Mouse (Mus musculus) kidney, postnatal 0 days (tissue): ENCODE results near the gene Sfxn2. TPM values are rescaled to one million over a fixed set of nuclear protein-coding genes. Genes with fewer than 3 reads are reported as not detected.

ENCODE experiments used
- ATAC-seq: fragments of 200-750 bp; cut with Nextera tagmentation; replicated peaks from 2 replicates; pipeline ENCODE4 v1.8.0; 2017; ENCODE audit warnings: low read depth, moderate number of reproducible peaks, moderate TSS enrichment, moderate library complexity; ENCODE audit not compliant: low FRiP score
- DNase-seq: peaks from one replicate; pipeline ENCODE4 v3.0.0-alpha.2; 2016; ENCODE audit warnings: low spot score
- H3K27ac ChIP-seq: fragments of 300-500 bp; sonication (generic); 2 replicates; pipeline ENCODE4 v1.5.1; 2014; ENCODE audit warnings: mild to moderate bottlenecking
- H3K27me3 ChIP-seq: fragments of 300-500 bp; sonication (generic); 2 replicates; pipeline ENCODE4 v1.6.1; 2014; ENCODE audit warnings: low read length, mixed read lengths; ENCODE audit not compliant: insufficient read depth
- H3K36me3 ChIP-seq: fragments of 300-500 bp; sonication (generic); 2 replicates; pipeline ENCODE4 v1.6.1; 2014; ENCODE audit warnings: low read length, mixed read lengths; ENCODE audit not compliant: insufficient read depth
- H3K4me1 ChIP-seq: fragments of 300-500 bp; sonication (generic); replicated peaks from 2 replicates; pipeline ENCODE4 v1.6.1; 2014; ENCODE audit warnings: antibody characterized with exemption, low read length, mixed read lengths; ENCODE audit not compliant: insufficient read depth
- H3K4me2 ChIP-seq: fragments of 300-500 bp; sonication (generic); 2 replicates; pipeline ENCODE4 v1.6.1; 2014; ENCODE audit warnings: mild to moderate bottlenecking, low read length, moderate library complexity, mixed read lengths
- H3K4me3 ChIP-seq: fragments of 300-500 bp; sonication (generic); replicated peaks from 2 replicates; pipeline ENCODE4 v1.5.1; 2014; ENCODE audit warnings: low read depth, low read length
- H3K9ac ChIP-seq: fragments of 300-500 bp; sonication (generic); 2 replicates; pipeline ENCODE4 v1.6.1; 2014; ENCODE audit warnings: low read depth, low read length
- H3K9me3 ChIP-seq: fragments of 300-500 bp; sonication (generic); replicated peaks from 2 replicates; pipeline ENCODE4 v1.6.1; 2016; ENCODE audit warnings: low read length, inconsistent platforms, mixed read lengths
- CTCF ChIP-seq: IDR thresholded peaks from 2 replicates; pipeline ENCODE4 v1.5.1; 2016; ENCODE audit warnings: antibody characterized with exemption, low read depth, mild to moderate bottlenecking, moderate library complexity
- WGBS: fragments of 180-500 bp; shearing (Covaris S2); extraction: QIAGEN DNeasy Blood & Tissue Kit; methylation state at CpG from one replicate; pipeline ENCODE4 v1.1.7; 2014; 5-methylcytosine and 5-hydroxymethylcytosine counted together
- polyA plus RNA-seq: library from polyadenylated mRNA; unstranded; fragments of >200 nt; fragmentation: Nextera tagmentation; extraction: Ambion mirVana; gene quantifications from 2 replicates; pipeline ENCODE4 v1.2.1, GENCODE M21; 2015

The Sfxn2 gene
- polyA plus RNA-seq = 47.1 and 50.0 TPM in 2 replicates

DNA sequence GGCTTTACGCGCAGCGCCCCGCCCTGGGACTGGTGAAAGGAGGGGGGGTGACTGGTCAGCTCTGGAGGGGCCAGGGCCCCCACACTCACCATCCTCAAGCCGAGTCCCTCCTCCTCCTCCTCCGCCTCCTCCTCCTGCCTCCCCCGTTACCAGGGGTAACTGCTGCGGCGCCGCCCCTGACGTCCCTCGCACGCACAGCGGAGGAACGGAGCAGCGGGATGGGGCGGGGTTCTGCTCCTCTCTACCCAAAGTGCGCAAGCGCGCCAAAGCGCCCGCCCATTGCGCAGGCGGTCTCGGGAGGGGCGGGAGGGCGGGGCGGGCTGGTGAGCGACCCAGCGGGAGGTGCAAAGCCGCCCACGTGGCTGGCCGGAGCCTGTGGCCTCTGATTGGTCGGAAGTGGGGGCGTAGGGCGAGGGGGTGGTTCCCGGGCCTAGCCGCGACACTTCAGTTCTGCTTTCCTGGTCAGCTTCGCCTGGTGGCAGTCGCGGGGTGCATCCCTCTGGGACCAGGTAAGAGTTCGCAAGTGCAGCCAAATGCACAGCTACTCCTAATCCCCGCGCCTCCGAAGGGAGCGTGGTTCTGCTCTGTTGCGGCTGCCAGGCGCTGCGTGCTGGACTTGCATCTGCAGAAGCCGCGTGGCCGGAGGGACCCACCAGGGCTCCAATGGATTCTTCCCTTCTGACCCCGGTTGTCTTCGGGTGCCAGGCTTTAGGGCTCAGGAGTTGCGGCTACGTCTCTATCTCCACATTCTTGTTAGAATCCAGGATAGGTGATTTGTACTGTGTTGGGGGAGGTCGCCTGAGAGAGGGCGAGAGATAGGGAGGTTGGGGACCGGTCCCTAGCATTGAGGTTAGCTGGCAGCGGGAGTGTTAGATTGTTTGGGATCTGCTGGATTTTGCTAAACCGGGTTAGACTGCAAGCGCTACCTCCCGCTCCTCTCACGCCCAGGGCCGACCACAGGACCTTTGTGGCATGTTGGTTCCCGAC is at the start of gene Sfxn2, which contains the start of gene Arl3:
Gene Sfxn2, plus strand, starts transcription at position 415 of the 987 bp plus-strand sequence.
Gene Arl3, minus strand, starts transcription at position 248 of the 987 bp plus-strand sequence.
- H3K9ac ChIP-seq = peak within 1 kb of the TSS; percentile 62
- 0 out of 2 replicates have a peak, but pooled peaks cover 14% of the 10 kb centered on the region for H3K4me1 ChIP-seq
- peak; percentile 40; the same call in 1 of the 2 replicates for TF ChIP-seq CTCF
- H3K27me3 ChIP-seq = no peaks in the 10 kb centered on the region
- under 1% methylated on average over 66 of the region's 67 CpGs for WGBS
- ATAC-seq = peak; percentile 94
- H3K4me3 ChIP-seq = peak within 1 kb of the TSS; percentile 79
- no peaks in the 10 kb centered on the region for H3K9me3 ChIP-seq
- no peaks in the 10 kb centered on the region for H3K36me3 ChIP-seq
- H3K4me2 ChIP-seq = peak within 1 kb of the TSS; percentile 82
- peak within 1 kb of the TSS; percentile 81 for H3K27ac ChIP-seq
- DNase-seq = peak; percentile 98

- Histone ChIP-seq H3K9ac (peak overlapping the region; percentile 41), H3K9me3 (no peaks in the 10 kb centered on the region), H3K36me3 (no peaks in the 10 kb centered on the region), H3K4me3 (no peak overlapping the region), H3K4me2 (peak overlapping the region; percentile 46), H3K4me1 (peaks cover 59% of the 10 kb centered on the region), H3K27ac (peak overlapping the region; percentile 91), H3K27me3 (no peaks in the 10 kb centered on the region)
- ATAC-seq (peak; percentile 50), DNase-seq (peak; percentile 89)
- TF ChIP-seq CTCF = no peak
- WGBS = 15% methylated on average over 20 of the region's 20 CpGs
Observed at GRCm38 (mm10) chr19:46523480-46524151, 49.5 kb upstream of the Sfxn2 start.

- H3K4me1 ChIP-seq = peaks cover 58% of the 10 kb centered on the region
- DNase-seq = no peak
- H3K9me3 ChIP-seq = no peaks in the 10 kb centered on the region
- no peaks in the 10 kb centered on the region for H3K36me3 ChIP-seq
- WGBS = 16% methylated on average over 6 of the region's 6 CpGs
- H3K4me3 ChIP-seq = no peak overlapping the region
- H3K4me2 ChIP-seq = peak overlapping the region; percentile 46
- ATAC-seq = no peak
- peak overlapping the region; percentile 41 for H3K9ac ChIP-seq
- H3K27ac ChIP-seq = peak overlapping the region; percentile 91
- no peak for TF ChIP-seq CTCF
- H3K27me3 ChIP-seq = no peaks in the 10 kb centered on the region
Observed at GRCm38 (mm10) chr19:46524152-46524544, 49.0 kb upstream of the Sfxn2 start.

DNA sequence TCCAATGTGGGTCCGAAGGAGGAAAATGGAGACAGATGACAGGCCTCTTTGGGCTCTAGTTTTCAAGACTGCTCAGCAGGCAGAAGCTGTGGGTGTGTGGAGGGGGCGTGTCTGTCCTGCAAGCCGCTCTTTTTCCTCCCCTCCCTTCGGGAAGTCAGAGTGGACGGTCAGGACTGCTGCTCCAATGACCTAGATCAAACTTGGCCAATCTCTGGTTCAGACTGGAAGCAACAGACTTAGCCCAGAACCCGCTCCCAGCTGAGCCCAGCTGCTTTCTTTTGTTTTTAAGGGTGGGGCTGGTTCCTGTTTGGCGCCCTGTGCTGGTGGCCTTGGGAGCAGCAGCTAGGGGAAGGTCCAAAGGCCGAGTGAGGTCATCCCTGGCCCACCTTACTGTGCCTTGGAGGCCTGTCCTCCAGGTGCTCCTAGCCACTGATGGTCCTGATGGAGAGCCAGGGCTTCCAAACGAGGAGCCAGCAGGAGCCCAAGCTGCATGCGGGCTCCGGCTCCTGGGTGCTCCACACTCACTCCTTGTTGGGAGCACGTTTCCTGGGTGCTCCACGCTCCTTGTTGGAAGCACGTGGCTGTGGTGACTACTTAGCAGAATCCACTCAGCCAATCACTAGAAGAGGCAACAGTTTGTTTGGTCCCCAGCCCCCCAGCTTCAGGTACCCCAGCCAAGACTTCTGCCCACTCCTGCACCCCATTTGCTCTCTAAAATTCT is 48.4 kb upstream of the Sfxn2 start:
- peak; percentile 47; the same call in 1 of the 2 replicates for TF ChIP-seq CTCF

GRCm38 (mm10) chr19:46525691-46526631 is 47.2 kb upstream of the Sfxn2 start:
- Histone ChIP-seq H3K27me3 (no peaks in the 10 kb centered on the region), H3K4me3 (no peak overlapping the region), H3K27ac (peak overlapping the region; percentile 91), H3K4me1 (peaks cover 73% of the 10 kb centered on the region), H3K36me3 (no peaks in the 10 kb centered on the region), H3K9me3 (no peaks in the 10 kb centered on the region), H3K9ac (no peak overlapping the region), H3K4me2 (no peak overlapping the region)
- 65% methylated on average over 10 of the region's 10 CpGs for WGBS
- ATAC-seq = no peak
- TF ChIP-seq CTCF = no peak
- DNase-seq = no peak

More for the DNA sequence above, 48.4 kb upstream of the Sfxn2 start:
- H3K4me2 ChIP-seq = peak overlapping the region; percentile 46
- H3K4me3 ChIP-seq = no peak overlapping the region
- H3K36me3 ChIP-seq = no peaks in the 10 kb centered on the region
- H3K9me3 ChIP-seq = no peaks in the 10 kb centered on the region
- ATAC-seq (peak; percentile 58), DNase-seq (peak; percentile 89)
- H3K9ac ChIP-seq = peak overlapping the region; percentile 41; the same call in 1 of the 2 replicates
- 23% methylated on average over 14 of the region's 14 CpGs for WGBS
- peaks cover 62% of the 10 kb centered on the region for H3K4me1 ChIP-seq
- peak overlapping the region; percentile 91 for H3K27ac ChIP-seq
- no peaks in the 10 kb centered on the region for H3K27me3 ChIP-seq
